Mouse (Mus musculus) kidney, embryonic 16.5 days (tissue): ENCODE measurements around the gene H1fx. TPM values are rescaled to one million over a fixed set of nuclear protein-coding genes. Genes with fewer than 3 reads are reported as not detected.

ENCODE experiments used
- ATAC-seq: fragments of 200-750 bp; cut with Nextera tagmentation; 2 replicates; pipeline ENCODE4 v1.8.0; 2017; ENCODE audit warnings: moderate TSS enrichment; ENCODE audit not compliant: low FRiP score, low TSS enrichment
- H3K27ac ChIP-seq: fragments of 300-500 bp; sonication (generic); 2 replicates; pipeline ENCODE4 v1.5.1; 2014; ENCODE audit warnings: low read length
- H3K27me3 ChIP-seq: fragments of 300-500 bp; sonication (generic); 2 replicates; pipeline ENCODE4 v1.6.1; 2014; ENCODE audit warnings: low read length, control low read depth, mixed read lengths; ENCODE audit not compliant: insufficient read depth
- H3K36me3 ChIP-seq: fragments of 300-500 bp; sonication (generic); 2 replicates; pipeline ENCODE4 v1.6.1; 2014; ENCODE audit warnings: low read length, control low read depth, mixed read lengths; ENCODE audit not compliant: insufficient read depth
- H3K4me1 ChIP-seq: fragments of 300-500 bp; sonication (generic); 2 replicates; pipeline ENCODE4 v1.6.1; 2014; ENCODE audit warnings: low read length, control low read depth, mixed read lengths; ENCODE audit not compliant: insufficient read depth
- H3K4me2 ChIP-seq: fragments of 300-500 bp; sonication (generic); replicated peaks from 2 replicates; pipeline ENCODE4 v1.6.1; 2014; ENCODE audit warnings: low read depth, low read length
- H3K4me3 ChIP-seq: fragments of 300-500 bp; sonication (generic); 2 replicates; pipeline ENCODE4 v1.5.1; 2014; ENCODE audit warnings: mild to moderate bottlenecking, low read length
- H3K9ac ChIP-seq: fragments of 300-500 bp; sonication (generic); replicated peaks from 2 replicates; pipeline ENCODE4 v1.6.1; 2014; ENCODE audit warnings: low read length
- H3K9me3 ChIP-seq: fragments of 300-500 bp; sonication (generic); 2 replicates; pipeline ENCODE4 v1.6.1; 2016; ENCODE audit warnings: low read length, control low read depth
- WGBS: fragments of 180-500 bp; shearing (Covaris S2); extraction: QIAGEN DNeasy Blood & Tissue Kit; methylation state at CpG from one replicate; pipeline ENCODE4 v1.1.7; 2014; 5-methylcytosine and 5-hydroxymethylcytosine counted together
- microRNA-seq: library from miRNA; unstranded; fragments of <30 nt; microRNA quantifications from one replicate; pipeline ENCODE4, GENCODE M21; 2016
- polyA plus RNA-seq: library from polyadenylated mRNA; unstranded; fragments of >200 nt; fragmentation: Nextera tagmentation; extraction: Ambion mirVana; gene quantifications from 2 replicates; pipeline ENCODE4 v1.2.1, GENCODE M21; 2015

The H1fx gene
- polyA plus RNA-seq, 1 experiment from 2014 or later = 13.3 TPM

DNA sequence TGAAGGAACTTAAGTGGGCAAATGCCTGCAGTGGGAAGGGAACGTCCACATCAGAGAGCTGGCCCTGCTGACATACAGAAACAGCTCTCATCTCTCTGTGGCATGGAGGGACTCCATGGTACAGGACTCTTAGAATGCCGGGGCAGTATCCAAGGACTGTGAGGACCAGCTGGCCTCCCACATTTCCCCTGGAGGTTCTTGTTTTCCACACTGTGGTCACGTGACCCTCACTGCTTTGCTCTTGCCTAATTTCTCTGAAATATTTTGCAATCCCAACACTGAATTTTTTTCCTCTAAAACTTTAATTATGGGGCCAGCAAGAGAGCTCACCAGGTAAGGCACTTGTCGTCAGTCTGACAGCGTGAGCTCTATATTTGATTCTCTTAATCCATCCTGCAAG, 46.4 kb downstream of the H1fx start:
- 86% methylated on average over 5 of the region's 5 CpGs for WGBS
- peaks cover 6% of the 10 kb centered on the region; the same call in 1 of the 2 replicates for H3K4me1 ChIP-seq

More for the DNA sequence above, 46.4 kb downstream of the H1fx start:
- no peak overlapping the region for H3K27ac ChIP-seq
- H3K36me3 ChIP-seq = peaks cover 53% of the 10 kb centered on the region
- no peak for ATAC-seq
- H3K4me3 ChIP-seq = no peak overlapping the region
- no peak overlapping the region for H3K4me2 ChIP-seq
- no peak overlapping the region for H3K9ac ChIP-seq
- peaks cover 9% of the 10 kb centered on the region; the same call in 1 of the 2 replicates for H3K9me3 ChIP-seq
- no peaks in the 10 kb centered on the region for H3K27me3 ChIP-seq

Small RNAs within 50 kb of the gene (microRNA-seq; reads per million reads assigned to microRNA genes)
- gene Gm47286 = 1.3 reads per million

Other genes with a start within 250 kb of the H1fx start
- 1.0 and 1.6 TPM in 2 replicates for gene Gp9, start 203.6 kb downstream of the H1fx start, polyA plus RNA-seq
- gene Rab43, start 169.5 kb downstream of the H1fx start, polyA plus RNA-seq = 10.9 and 14.7 TPM in 2 replicates
- gene Gm45140, start 145.8 kb downstream of the H1fx start, polyA plus RNA-seq = 2.7 and 5.2 TPM in 2 replicates
- gene Isy1, start 142.8 kb downstream of the H1fx start, polyA plus RNA-seq = 41.3 and 49.3 TPM in 2 replicates
- gene Cnbp, start 130.5 kb downstream of the H1fx start, polyA plus RNA-seq = 1,037 and 1,064 TPM in 2 replicates
- 190 TPM in 2 replicates for gene Copg1, start 93.8 kb downstream of the H1fx start, polyA plus RNA-seq
- 62.5 and 67.1 TPM in 2 replicates for gene Hmces, start 67.7 kb downstream of the H1fx start, polyA plus RNA-seq
- gene Rab7, start 63.6 kb upstream of the H1fx start, polyA plus RNA-seq = 259 and 261 TPM in 2 replicates
- 457 and 473 TPM in 2 replicates for gene Rpn1, start 102.8 kb upstream of the H1fx start, polyA plus RNA-seq
- 66.3 and 68.9 TPM in 2 replicates for gene Gata2, start 212.3 kb upstream of the H1fx start, polyA plus RNA-seq
- gene Dnajb8, start 240.6 kb upstream of the H1fx start, polyA plus RNA-seq = not detected in 2 replicates